Mouse (Mus musculus): ENCODE data around the gene Fopnl. TPM values are rescaled to one million over a fixed set of nuclear protein-coding genes. Genes with fewer than 3 reads are reported as not detected.

The Fopnl gene
- 10 to 100 TPM; 56.9 to 58.6 TPM for total RNA-seq (2021)

- intact Hi-C loops (cut with DNase I): no loop called here
- DNase-seq: peak; percentile 99
These were observed at the start of gene Fopnl for GRCm38 (mm10) chr16:14316884-14317876. TSS of gene Fopnl (minus strand) at chr16:14317405.

GRCm38 (mm10) chr16:14366017-14366416 lies 48.8 kb upstream of the Fopnl start:
- intact Hi-C loops (cut with DNase I): no loop called here
- no peak for DNase-seq

GRCm38 (mm10) chr16:14365457-14365856 lies 48.3 kb upstream of the Fopnl start:
- no peak for DNase-seq
- intact Hi-C loops (cut with DNase I): no loop called here

- DNase-seq: no peak
- intact Hi-C loops (cut with DNase I): no loop called here
These were observed 46.9 kb upstream of the Fopnl start for GRCm38 (mm10) chr16:14364066-14364465.

GRCm38 (mm10) chr16:14363496-14363895 lies 46.3 kb upstream of the Fopnl start:
- intact Hi-C loops (cut with DNase I): no loop called here
- DNase-seq: no peak

GRCm38 (mm10) chr16:14362099-14362820 lies 45.1 kb upstream of the Fopnl start:
- intact Hi-C loops (cut with DNase I): no loop called here

GRCm38 (mm10) chr16:14361362-14362098 lies 44.3 kb upstream of the Fopnl start, which contains the start of gene Abcc1:
TSS of gene Abcc1 (plus strand) at chr16:14361558.
- peak; percentile 80 for DNase-seq
- intact Hi-C loops (cut with DNase I): no loop called here

More at GRCm38 (mm10) chr16:14362099-14362820, 45.1 kb upstream of the Fopnl start:
- DNase-seq: no peak

GRCm38 (mm10) chr16:14360931-14361330 lies 43.7 kb upstream of the Fopnl start:
- intact Hi-C loops (cut with DNase I): no loop called here

GRCm38 (mm10) chr16:14358531-14358930 lies 41.3 kb upstream of the Fopnl start:
- intact Hi-C loops (cut with DNase I): no loop called here
- DNase-seq: no peak

More at GRCm38 (mm10) chr16:14360931-14361330, 43.7 kb upstream of the Fopnl start:
- no peak for DNase-seq

- intact Hi-C loops (cut with DNase I): no loop called here
- no peak for DNase-seq
These were observed 40.7 kb upstream of the Fopnl start for GRCm38 (mm10) chr16:14357859-14358258.

GRCm38 (mm10) chr16:14352663-14353062 lies 35.5 kb upstream of the Fopnl start:
- intact Hi-C loops (cut with DNase I): no loop called here
- no peak for DNase-seq

GRCm38 (mm10) chr16:14352234-14352633 lies 35.0 kb upstream of the Fopnl start:
- intact Hi-C loops (cut with DNase I): no loop called here
- DNase-seq: no peak

- intact Hi-C loops (cut with DNase I): no loop called here
- no peak for DNase-seq
These were observed 34.4 kb upstream of the Fopnl start for GRCm38 (mm10) chr16:14351571-14351970.

GRCm38 (mm10) chr16:14344967-14345366 lies 27.8 kb upstream of the Fopnl start:
- no peak for DNase-seq
- intact Hi-C loops (cut with DNase I): no loop called here

GRCm38 (mm10) chr16:14328156-14328555 lies 11.0 kb upstream of the Fopnl start:
- DNase-seq: no peak
- intact Hi-C loops (cut with DNase I): no loop called here

- intact Hi-C loops (cut with DNase I): no loop called here
- DNase-seq: no peak
These were observed 3.3 kb upstream of the Fopnl start for GRCm38 (mm10) chr16:14320494-14320893.

GRCm38 (mm10) chr16:14319681-14320080 lies 2.5 kb upstream of the Fopnl start:
- intact Hi-C loops (cut with DNase I): no loop called here
- no peak for DNase-seq

GRCm38 (mm10) chr16:14312914-14313313 lies 4.3 kb downstream of the Fopnl start:
- DNase-seq: no peak
- intact Hi-C loops (cut with DNase I): no loop called here

- peak; percentile 29 for DNase-seq
- intact Hi-C loops (cut with DNase I): no loop called here
These were observed 5.8 kb downstream of the Fopnl start for GRCm38 (mm10) chr16:14311371-14311770.

GRCm38 (mm10) chr16:14309833-14310232 lies 7.4 kb downstream of the Fopnl start:
- intact Hi-C loops (cut with DNase I): no loop called here
- DNase-seq: no peak
